Mouse (Mus musculus) intestine, postnatal 0 days (tissue): ENCODE results near the gene Gys1. TPM values are rescaled to one million over a fixed set of nuclear protein-coding genes. Genes with fewer than 3 reads are reported as not detected.

Experiments
- ATAC-seq: fragments of 200-750 bp; cut with Nextera tagmentation; 2 replicates; pipeline ENCODE4 v1.8.0; 2017; ENCODE audit warnings: mild to moderate bottlenecking, moderate TSS enrichment, moderate library complexity
- H3K27ac ChIP-seq: fragments of 300-500 bp; sonication (generic); 2 replicates; pipeline ENCODE4 v1.5.1; 2014; ENCODE audit warnings: mild to moderate bottlenecking, low read depth, low read length, moderate library complexity
- H3K27me3 ChIP-seq: fragments of 300-500 bp; sonication (generic); replicated peaks from 2 replicates; pipeline ENCODE4 v1.6.1; 2014; ENCODE audit warnings: low read length, mixed read lengths; ENCODE audit not compliant: control insufficient read depth, insufficient read depth
- H3K36me3 ChIP-seq: fragments of 300-500 bp; sonication (generic); 2 replicates; pipeline ENCODE4 v1.6.1; 2014; ENCODE audit warnings: mild to moderate bottlenecking, moderate library complexity; ENCODE audit not compliant: control insufficient read depth, insufficient read depth
- H3K4me1 ChIP-seq: fragments of 300-500 bp; sonication (generic); replicated peaks from 2 replicates; pipeline ENCODE4 v1.6.1; 2014; ENCODE audit warnings: antibody characterized with exemption, low read length, mixed read lengths; ENCODE audit not compliant: control insufficient read depth, insufficient read depth
- H3K4me2 ChIP-seq: fragments of 300-500 bp; sonication (generic); replicated peaks from 2 replicates; pipeline ENCODE4 v1.6.1; 2014; ENCODE audit warnings: low read depth, mild to moderate bottlenecking, moderate library complexity
- H3K4me3 ChIP-seq: fragments of 300-500 bp; sonication (generic); 2 replicates; pipeline ENCODE4 v1.5.1; 2014; ENCODE audit warnings: low read depth, low read length
- H3K9ac ChIP-seq: fragments of 300-500 bp; sonication (generic); 2 replicates; pipeline ENCODE4 v1.6.1; 2014; ENCODE audit warnings: mild to moderate bottlenecking, low read depth, low read length
- H3K9me3 ChIP-seq: fragments of 300-500 bp; sonication (generic); 2 replicates; pipeline ENCODE4 v1.6.1; 2016; ENCODE audit warnings: mixed run types; ENCODE audit not compliant: control insufficient read depth
- CTCF ChIP-seq: sonication (generic); IDR thresholded peaks from 2 replicates; pipeline ENCODE4 v1.5.1; 2016; ENCODE audit warnings: low read depth, mild to moderate bottlenecking, control low read depth, antibody characterized with exemption, moderate library complexity
- WGBS: fragments of 180-500 bp; shearing (Covaris S2); extraction: QIAGEN DNeasy Blood & Tissue Kit; methylation state at CpG from one replicate; pipeline ENCODE4 v1.1.7; 2014; 5-methylcytosine and 5-hydroxymethylcytosine counted together
- microRNA-seq: library from miRNA; unstranded; fragments of <30 nt; microRNA quantifications from one replicate; pipeline ENCODE4, GENCODE M21; 2016
- polyA plus RNA-seq: library from polyadenylated mRNA; unstranded; fragments of >200 nt; fragmentation: Nextera tagmentation; extraction: Ambion mirVana; gene quantifications from 2 replicates; pipeline ENCODE4 v1.2.1, GENCODE M21; 2015

Gene Gys1
- polyA plus RNA-seq, 1 experiment from 2014 or later = 10.4 TPM

- WGBS = 94% methylated on average over 9 of the region's 9 CpGs
- Histone ChIP-seq H3K4me3 (no peak overlapping the region), H3K4me2 (no peak overlapping the region), H3K27me3 (no peaks in the 10 kb centered on the region), H3K27ac (no peak overlapping the region), H3K9me3 (no peaks in the 10 kb centered on the region), H3K4me1 (no peaks in the 10 kb centered on the region), H3K9ac (no peak overlapping the region), H3K36me3 (peaks cover 69% of the 10 kb centered on the region)
- no peak for ATAC-seq
- no peak for TF ChIP-seq CTCF
Measured at GRCm38 (mm10) chr7:45494548-45494947, 59.9 kb downstream of the Gys1 start.

GRCm38 (mm10) chr7:45498427-45498826 is 63.8 kb downstream of the Gys1 start:
- ATAC-seq = no peak
- H3K27ac ChIP-seq = no peak overlapping the region
- peaks cover 85% of the 10 kb centered on the region for H3K36me3 ChIP-seq
- H3K4me3 ChIP-seq = no peak overlapping the region
- no peaks in the 10 kb centered on the region for H3K9me3 ChIP-seq
- H3K4me2 ChIP-seq = no peak overlapping the region
- H3K4me1 ChIP-seq = no peaks in the 10 kb centered on the region
- TF ChIP-seq CTCF = no peak
- 95% methylated on average over 6 of the region's 6 CpGs for WGBS
- no peaks in the 10 kb centered on the region for H3K27me3 ChIP-seq
- no peak overlapping the region for H3K9ac ChIP-seq

Small RNA genes lying within 50 kb of the gene (microRNA-seq; reads per million reads assigned to microRNA genes)
- not detected for gene Gm22133

Other genes with a start within 250 kb of the Gys1 start
- 0.07 TPM in 1 of 2 replicates, not detected in the other for gene Ccdc155, start 230.0 kb upstream of the Gys1 start, polyA plus RNA-seq
- gene Dkkl1, start 222.7 kb upstream of the Gys1 start, polyA plus RNA-seq = 0.47 and 0.55 TPM in 2 replicates
- gene Tead2, start 219.1 kb upstream of the Gys1 start, polyA plus RNA-seq = 18.7 and 20.8 TPM in 2 replicates
- 1.6 and 2.3 TPM in 2 replicates for gene Cd37, start 195.7 kb upstream of the Gys1 start, polyA plus RNA-seq
- not detected in 2 replicates for gene Slc6a16, start 193.8 kb upstream of the Gys1 start, polyA plus RNA-seq
- not detected in 2 replicates for gene Slc6a21, start 157.3 kb upstream of the Gys1 start, polyA plus RNA-seq
- gene Trpm4, start 101.1 kb upstream of the Gys1 start, polyA plus RNA-seq = 49.4 and 55.1 TPM in 2 replicates
- 0.76 and 0.88 TPM in 2 replicates for gene Hrc, start 99.6 kb upstream of the Gys1 start, polyA plus RNA-seq
- 24.5 and 24.8 TPM in 2 replicates for gene Ppfia3, start 67.8 kb upstream of the Gys1 start, polyA plus RNA-seq
- gene Lin7b, start 64.3 kb upstream of the Gys1 start, polyA plus RNA-seq = 3.4 TPM in 2 replicates
- 81.3 and 85.5 TPM in 2 replicates for gene Snrnp70, start 39.1 kb upstream of the Gys1 start, polyA plus RNA-seq
- gene Kcna7, start 29.2 kb upstream of the Gys1 start, polyA plus RNA-seq = 0.07 and 0.08 TPM in 2 replicates
- 2.0 TPM in 2 replicates for gene Ntf5, start 21.1 kb upstream of the Gys1 start, polyA plus RNA-seq
- gene Lhb, start 14.0 kb upstream of the Gys1 start, polyA plus RNA-seq = not detected in 2 replicates
- gene Ruvbl2, start 3.3 kb downstream of the Gys1 start, polyA plus RNA-seq = 35.6 and 38.6 TPM in 2 replicates
- gene Ftl1, start 25.0 kb downstream of the Gys1 start, polyA plus RNA-seq = 13,232 and 14,059 TPM in 2 replicates
- 173 and 180 TPM in 2 replicates for gene Bax, start 32.1 kb downstream of the Gys1 start, polyA plus RNA-seq
- 0.65 and 0.78 TPM in 2 replicates for gene Tulp2, start 47.0 kb downstream of the Gys1 start, polyA plus RNA-seq
- gene Gm45808, start 52.0 kb downstream of the Gys1 start, polyA plus RNA-seq = not detected in 2 replicates
- gene Dhdh, start 54.0 kb downstream of the Gys1 start, polyA plus RNA-seq = 1.1 and 1.2 TPM in 2 replicates
- gene Nucb1, start 75.6 kb downstream of the Gys1 start, polyA plus RNA-seq = 199 and 218 TPM in 2 replicates
- gene Ppp1r15a, start 91.4 kb downstream of the Gys1 start, polyA plus RNA-seq = 7.4 and 9.0 TPM in 2 replicates
- 0.80 and 1.6 TPM in 2 replicates for gene Plekha4, start 91.5 kb downstream of the Gys1 start, polyA plus RNA-seq
- gene Hsd17b14, start 120.0 kb downstream of the Gys1 start, polyA plus RNA-seq = 0.73 and 1.2 TPM in 2 replicates
- gene Bcat2, start 135.3 kb downstream of the Gys1 start, polyA plus RNA-seq = 17.7 and 18.6 TPM in 2 replicates
- not detected in 2 replicates for gene Fgf21, start 180.6 kb downstream of the Gys1 start, polyA plus RNA-seq
- gene Fut1, start 182.4 kb downstream of the Gys1 start, polyA plus RNA-seq = 0.05 and 0.23 TPM in 2 replicates
- 0.08 TPM in 2 replicates for gene Izumo1, start 187.0 kb downstream of the Gys1 start, polyA plus RNA-seq
- gene Rasip1, start 192.6 kb downstream of the Gys1 start, polyA plus RNA-seq = 5.7 and 6.1 TPM in 2 replicates
- gene Mamstr, start 205.1 kb downstream of the Gys1 start, polyA plus RNA-seq = 2.8 and 3.7 TPM in 2 replicates
- gene Fut2, start 231.6 kb downstream of the Gys1 start, polyA plus RNA-seq = 2.9 and 3.6 TPM in 2 replicates
- gene Ntn5, start 249.2 kb downstream of the Gys1 start, polyA plus RNA-seq = 0.10 and 0.20 TPM in 2 replicates